Mouse (Mus musculus): Measurements from ENCODE around the gene Ces3b. TPM values are rescaled to one million over a fixed set of nuclear protein-coding genes. Genes with fewer than 3 reads are reported as not detected.
"Not testable (repeated sequence)": the region's sequence is repeated elsewhere in the genome, so short reads cannot be mapped to it uniquely, and the experiment has no call there.

Ces3b gene
- not detected in 2 replicates for polyA plus RNA-seq (2012; rRNA removed)

DNA sequence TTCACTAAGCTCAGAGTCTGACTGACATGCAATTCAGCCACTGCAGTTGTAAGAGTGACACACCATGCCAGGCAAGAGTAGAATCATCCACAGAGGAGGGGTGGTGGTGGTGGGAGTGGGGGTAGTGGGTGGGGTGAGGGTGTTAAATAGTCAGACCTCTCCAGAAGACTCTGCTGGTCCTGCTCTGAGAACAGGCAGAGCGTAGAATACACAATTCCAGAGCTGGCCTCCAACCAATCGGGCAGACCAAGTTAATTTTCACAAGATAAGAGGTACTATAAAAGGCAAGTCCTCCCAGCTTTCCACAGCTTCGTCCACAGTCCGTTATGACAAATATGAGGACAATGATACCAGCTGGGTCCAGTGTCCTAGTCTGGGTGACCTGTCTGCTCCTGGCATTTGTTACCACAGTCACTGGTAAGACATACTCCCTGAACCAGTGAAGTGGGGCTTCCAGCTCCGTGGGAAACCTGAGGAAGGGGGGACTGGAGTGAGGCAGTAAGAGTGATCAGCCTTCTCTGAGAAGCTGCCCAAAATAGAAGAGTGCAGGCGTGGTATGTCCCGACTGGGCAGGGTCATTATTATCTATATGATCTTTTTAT, at the start of gene Ces3b:
Gene Ces3b, plus strand, starts transcription at position 305 of the 602 bp plus-strand sequence.
- no peaks in the 10 kb centered on the region for H3K27me3 ChIP-seq (ENCODE audit: control insufficient read depth, insufficient read depth, low read length)
- H3K4me3 ChIP-seq (replicated peaks; ENCODE audit: insufficient read depth, low read depth, low read length) = no peak within 1 kb of the TSS
- no peaks in the 10 kb centered on the region for H3K4me1 ChIP-seq (ENCODE audit: control insufficient read depth, insufficient read depth, low read length)
- H3K27ac ChIP-seq (ENCODE audit: insufficient read depth, low read length) = no peak within 1 kb of the TSS
- TF ChIP-seq POLR2A (IDR thresholded peaks at IDR 0.05; ENCODE audit: borderline replicate concordance, insufficient read depth, low read length) (no peak), CTCF (IDR thresholded peaks at IDR 0.05; ENCODE audit: borderline replicate concordance, insufficient read depth, low read depth, low read length) (no peak)
- 75% methylated on average over 7 of the region's 7 CpGs for WGBS
- DNase-seq = no peak

DNA sequence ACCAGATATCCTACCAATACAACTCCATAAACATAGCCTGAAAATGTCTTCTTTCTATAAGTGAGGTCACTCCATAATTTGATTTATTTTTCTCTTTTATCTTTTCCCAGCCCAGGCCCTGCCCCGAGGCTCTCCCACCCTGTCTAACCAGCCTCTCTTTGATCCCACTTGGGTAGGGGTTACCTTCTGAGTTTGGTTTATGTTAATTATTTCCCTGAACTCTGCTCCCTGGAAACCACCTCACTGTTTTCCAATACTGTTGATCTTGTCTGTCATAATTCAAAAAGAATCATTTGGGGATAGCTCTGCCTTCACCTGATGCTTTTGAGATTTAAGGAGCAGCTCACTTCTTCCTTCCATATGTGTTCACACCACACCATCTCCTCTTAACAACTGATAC, 40.0 kb upstream of the Ces3b start:
- no peaks in the 10 kb centered on the region for H3K27me3 ChIP-seq (ENCODE audit: control insufficient read depth, insufficient read depth, low read length)
- H3K4me1 ChIP-seq (ENCODE audit: control insufficient read depth, insufficient read depth, low read length) = no peaks in the 10 kb centered on the region
- H3K27ac ChIP-seq (ENCODE audit: insufficient read depth, low read length) = no peak overlapping the region
- no peak for TF ChIP-seq POLR2A (IDR thresholded peaks at IDR 0.05; ENCODE audit: borderline replicate concordance, insufficient read depth, low read length)
- TF ChIP-seq CTCF (IDR thresholded peaks at IDR 0.05; ENCODE audit: borderline replicate concordance, insufficient read depth, low read depth, low read length) = no peak
- no peak for DNase-seq
- no peak overlapping the region for H3K4me3 ChIP-seq (replicated peaks; ENCODE audit: insufficient read depth, low read depth, low read length)
- WGBS = 69% methylated on average over 1 of the region's 1 CpGs

GRCm38 (mm10) chr8:105045824-105046401, 37.6 kb upstream of the Ces3b start:
- Histone ChIP-seq H3K27me3 (ENCODE audit: control insufficient read depth, insufficient read depth, low read length) (no peaks in the 10 kb centered on the region), H3K4me1 (ENCODE audit: control insufficient read depth, insufficient read depth, low read length) (no peaks in the 10 kb centered on the region), H3K27ac (ENCODE audit: insufficient read depth, low read length) (no peak overlapping the region), H3K4me3 (replicated peaks; ENCODE audit: insufficient read depth, low read depth, low read length) (no peak overlapping the region)
- 90% methylated on average over 3 of the region's 3 CpGs for WGBS
- DNase-seq = no peak
- TF ChIP-seq POLR2A (IDR thresholded peaks at IDR 0.05; ENCODE audit: borderline replicate concordance, insufficient read depth, low read length) (no peak), CTCF (IDR thresholded peaks at IDR 0.05; ENCODE audit: borderline replicate concordance, insufficient read depth, low read depth, low read length) (no peak)

DNA sequence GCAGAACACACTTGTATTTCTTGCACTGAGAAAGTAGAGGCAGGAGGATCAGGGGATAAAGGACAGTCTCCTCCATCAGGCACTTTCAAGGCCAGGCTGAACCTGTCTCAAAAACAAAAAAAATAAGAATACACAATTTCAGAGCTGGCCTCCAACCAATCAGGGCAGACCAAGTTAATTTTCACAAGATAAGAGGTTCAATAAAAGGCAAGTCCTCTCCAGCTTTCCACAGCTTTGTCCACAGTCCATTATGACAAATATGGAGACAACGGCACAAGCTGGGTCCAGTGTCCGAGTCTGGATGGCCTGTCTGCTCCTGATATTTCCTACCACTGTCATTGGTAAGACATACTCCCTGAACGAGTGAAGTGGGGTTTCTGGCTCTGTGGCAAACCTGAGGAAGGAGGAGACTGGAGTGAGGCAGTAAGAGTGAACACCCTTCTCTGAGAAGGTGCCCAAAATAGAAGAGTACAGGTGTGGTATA, 35.1 kb upstream of the Ces3b start, which contains the start of gene Ces3a:
Gene Ces3a, plus strand, starts transcription at position 231 of the 484 bp plus-strand sequence.
- H3K27me3 ChIP-seq (ENCODE audit: control insufficient read depth, insufficient read depth, low read length) = no peaks in the 10 kb centered on the region
- WGBS = 70% methylated on average over 3 of the region's 3 CpGs

GRCm38 (mm10) chr8:105056211-105056610, 27.3 kb upstream of the Ces3b start:
- no peaks in the 10 kb centered on the region for H3K4me1 ChIP-seq (ENCODE audit: control insufficient read depth, insufficient read depth, low read length)
- WGBS = 94% methylated on average over 4 of the region's 4 CpGs
- TF ChIP-seq CTCF (IDR thresholded peaks at IDR 0.05; ENCODE audit: borderline replicate concordance, insufficient read depth, low read depth, low read length) (no peak), POLR2A (IDR thresholded peaks at IDR 0.05; ENCODE audit: borderline replicate concordance, insufficient read depth, low read length) (no peak)
- H3K27ac ChIP-seq (ENCODE audit: insufficient read depth, low read length) = no peak overlapping the region
- H3K27me3 ChIP-seq (ENCODE audit: control insufficient read depth, insufficient read depth, low read length) = no peaks in the 10 kb centered on the region
- H3K4me3 ChIP-seq (replicated peaks; ENCODE audit: insufficient read depth, low read depth, low read length) = no peak overlapping the region
- DNase-seq = no peak

More for the DNA sequence above, 35.1 kb upstream of the Ces3b start, which contains the start of gene Ces3a:
- DNase-seq = no peak
- TF ChIP-seq POLR2A (IDR thresholded peaks at IDR 0.05; ENCODE audit: borderline replicate concordance, insufficient read depth, low read length) = no peak
- TF ChIP-seq CTCF (IDR thresholded peaks at IDR 0.05; ENCODE audit: borderline replicate concordance, insufficient read depth, low read depth, low read length) = no peak
- H3K27ac ChIP-seq (ENCODE audit: insufficient read depth, low read length) = no peak within 1 kb of the TSS
- H3K4me3 ChIP-seq (replicated peaks; ENCODE audit: insufficient read depth, low read depth, low read length) = no peak within 1 kb of the TSS
- no peaks in the 10 kb centered on the region for H3K4me1 ChIP-seq (ENCODE audit: control insufficient read depth, insufficient read depth, low read length)

DNA sequence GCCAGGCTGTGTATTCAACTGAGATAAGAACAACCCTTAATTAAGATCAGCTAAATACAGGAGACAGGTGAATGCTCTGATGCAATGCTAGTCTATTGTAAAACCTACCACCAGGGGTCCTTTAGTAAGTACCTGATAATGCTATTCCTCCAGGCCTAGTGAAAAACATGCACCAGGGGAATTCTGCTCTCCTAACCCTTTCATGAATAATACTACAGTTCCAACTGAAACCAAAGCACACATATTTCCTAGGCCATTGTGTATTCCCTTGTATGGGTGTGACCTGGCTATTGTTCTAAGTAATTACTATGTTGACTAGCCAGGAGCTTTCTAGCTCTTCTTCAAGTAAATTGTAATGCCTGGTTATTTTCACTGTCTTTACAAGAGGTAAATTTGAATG, 23.5 kb upstream of the Ces3b start:
- H3K27me3 ChIP-seq (ENCODE audit: control insufficient read depth, insufficient read depth, low read length) = no peaks in the 10 kb centered on the region
- no peak overlapping the region for H3K27ac ChIP-seq (ENCODE audit: insufficient read depth, low read length)
- no peaks in the 10 kb centered on the region for H3K4me1 ChIP-seq (ENCODE audit: control insufficient read depth, insufficient read depth, low read length)
- DNase-seq = no peak
- H3K4me3 ChIP-seq (replicated peaks; ENCODE audit: insufficient read depth, low read depth, low read length) = no peak overlapping the region
- TF ChIP-seq CTCF (IDR thresholded peaks at IDR 0.05; ENCODE audit: borderline replicate concordance, insufficient read depth, low read depth, low read length) (no peak), POLR2A (IDR thresholded peaks at IDR 0.05; ENCODE audit: borderline replicate concordance, insufficient read depth, low read length) (no peak)

GRCm38 (mm10) chr8:105066761-105067160, 16.8 kb upstream of the Ces3b start:
- 5% methylated on average over 1 of the region's 1 CpGs for WGBS
- DNase-seq = no peak

DNA sequence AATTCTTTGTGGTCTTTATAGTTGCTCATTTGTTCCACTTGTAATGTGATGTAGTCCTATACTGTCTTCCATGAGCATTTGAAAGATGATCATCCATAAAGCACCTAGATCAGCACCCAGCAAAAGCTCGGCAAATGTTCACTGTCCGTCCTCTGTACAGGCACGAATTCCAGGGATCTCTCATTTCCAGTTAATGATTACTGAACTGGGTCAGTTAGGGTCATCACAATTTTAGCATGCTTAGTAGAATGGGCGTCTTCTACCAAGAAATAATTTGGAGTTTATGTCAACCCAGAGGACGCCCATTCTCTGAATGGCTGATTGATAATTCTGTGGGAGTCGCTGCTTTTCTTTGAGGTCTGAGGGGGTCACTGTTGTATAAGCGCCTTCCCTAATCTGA, 15.6 kb upstream of the Ces3b start:
- WGBS = 82% methylated on average over 7 of the region's 7 CpGs
- not testable (repeated sequence) for DNase-seq; H3K27ac ChIP-seq (ENCODE audit: insufficient read depth, low read length); H3K4me1 ChIP-seq (ENCODE audit: control insufficient read depth, insufficient read depth, low read length); H3K4me3 ChIP-seq (replicated peaks; ENCODE audit: insufficient read depth, low read depth, low read length); H3K27me3 ChIP-seq (ENCODE audit: control insufficient read depth, insufficient read depth, low read length)

More at GRCm38 (mm10) chr8:105066761-105067160, 16.8 kb upstream of the Ces3b start:
- H3K4me3 ChIP-seq (replicated peaks; ENCODE audit: insufficient read depth, low read depth, low read length) = no peak overlapping the region
- H3K27ac ChIP-seq (ENCODE audit: insufficient read depth, low read length) = no peak overlapping the region
- no peaks in the 10 kb centered on the region for H3K4me1 ChIP-seq (ENCODE audit: control insufficient read depth, insufficient read depth, low read length)
- TF ChIP-seq POLR2A (IDR thresholded peaks at IDR 0.05; ENCODE audit: borderline replicate concordance, insufficient read depth, low read length) (no peak), CTCF (IDR thresholded peaks at IDR 0.05; ENCODE audit: borderline replicate concordance, insufficient read depth, low read depth, low read length) (peak; percentile 21; the same call in 1 of the 2 replicates)
- H3K27me3 ChIP-seq (ENCODE audit: control insufficient read depth, insufficient read depth, low read length) = no peaks in the 10 kb centered on the region
